Mouse (Mus musculus): Measurements from ENCODE around the gene Ptgis.

- TF ChIP-seq POLR2A (IDR thresholded peaks at IDR 0.05; ENCODE audit: low read depth, low read length): no peak
- TF ChIP-seq CTCF (IDR thresholded peaks at IDR 0.05; ENCODE audit: extremely low read depth, insufficient read length, insufficient replicate concordance, low read depth, low read length): no peak
Measured at GRCm38 (mm10) chr2:167270496-167270895, 30.1 kb upstream of the Ptgis start.
